Mouse (Mus musculus): Measurements from ENCODE around the gene Hpgds. TPM values are rescaled to one million over a fixed set of nuclear protein-coding genes. Genes with fewer than 3 reads are reported as not detected.

Hpgds gene
- total RNA-seq (2014; fragmentation: Nextera tagmentation) = not detected in 2 replicates
- 0.46 and 0.94 TPM in 2 replicates for total RNA-seq (2017)

DNA sequence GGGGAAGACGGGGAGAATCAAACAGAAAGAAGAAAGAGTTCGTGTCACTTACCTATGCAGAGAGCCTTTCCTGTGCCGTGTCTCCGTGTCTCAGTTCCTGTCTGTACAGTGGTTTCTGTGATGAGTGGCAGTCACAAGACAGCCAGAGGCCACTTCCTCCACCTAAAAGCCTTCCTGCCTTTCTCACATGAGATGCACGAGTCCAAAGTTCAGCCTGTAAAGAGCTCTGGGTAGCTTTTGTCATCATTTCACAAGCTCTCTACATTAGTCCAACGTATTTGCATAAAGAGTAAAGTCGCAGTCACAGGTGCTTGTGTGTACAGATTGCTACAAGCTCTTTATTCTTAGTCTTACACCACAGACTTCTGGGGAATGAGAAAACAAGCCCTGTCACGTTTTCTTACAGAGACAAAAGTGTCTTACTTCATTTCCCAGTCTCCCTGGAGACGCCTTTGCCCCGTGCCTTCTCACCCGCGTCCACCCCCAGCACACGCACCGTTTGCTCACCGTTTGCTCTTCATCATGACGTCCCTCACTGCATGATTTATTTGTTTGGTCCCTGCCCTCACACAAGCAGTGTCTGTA, at the start of gene Hpgds:
Hpgds (minus strand) TSS at position 288 of the 585 bp plus-strand sequence.
- 0 out of 2 replicates have a peak, but pooled peaks have one; percentile 37 for ATAC-seq (replicated peaks; ENCODE audit: low FRiP score, low TSS enrichment, poor library complexity, severe bottlenecking)

GRCm38 (mm10) chr6:65164977-65165376, 20.3 kb upstream of the Hpgds start:
- ATAC-seq (replicated peaks; ENCODE audit: low FRiP score, low TSS enrichment, poor library complexity, severe bottlenecking) = no peak

- ATAC-seq (replicated peaks; ENCODE audit: low FRiP score, low TSS enrichment, poor library complexity, severe bottlenecking) = no peak
Measured at GRCm38 (mm10) chr6:65164137-65164536, 19.4 kb upstream of the Hpgds start.

DNA sequence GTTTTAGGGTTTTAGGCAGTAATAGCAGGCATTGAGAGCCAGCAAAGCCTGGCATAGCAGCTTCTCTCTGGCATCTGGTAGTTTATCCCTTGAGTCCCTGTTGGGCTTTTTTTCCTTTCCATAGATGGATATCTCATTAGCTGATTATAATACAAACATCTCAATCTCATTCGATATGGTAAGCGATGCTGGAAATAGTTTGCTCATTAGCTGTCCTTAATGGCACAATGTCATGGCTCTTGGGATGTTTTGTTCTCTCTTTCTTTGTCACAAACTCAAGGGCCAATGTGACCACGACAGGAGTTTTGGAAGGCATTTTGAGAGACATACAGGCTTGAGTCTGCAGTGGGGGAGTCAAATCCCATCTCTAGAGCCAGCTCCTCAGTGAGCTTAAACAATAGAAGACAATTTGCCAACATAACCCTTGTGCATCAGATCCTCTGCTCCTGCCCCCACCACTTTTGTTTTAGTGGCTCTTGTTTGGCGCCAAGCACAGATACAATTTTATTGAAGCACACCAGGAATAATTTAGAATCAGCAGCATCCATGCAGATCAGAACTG, 14.8 kb upstream of the Hpgds start:
- no peak for ATAC-seq (replicated peaks; ENCODE audit: low FRiP score, low TSS enrichment, poor library complexity, severe bottlenecking)

DNA sequence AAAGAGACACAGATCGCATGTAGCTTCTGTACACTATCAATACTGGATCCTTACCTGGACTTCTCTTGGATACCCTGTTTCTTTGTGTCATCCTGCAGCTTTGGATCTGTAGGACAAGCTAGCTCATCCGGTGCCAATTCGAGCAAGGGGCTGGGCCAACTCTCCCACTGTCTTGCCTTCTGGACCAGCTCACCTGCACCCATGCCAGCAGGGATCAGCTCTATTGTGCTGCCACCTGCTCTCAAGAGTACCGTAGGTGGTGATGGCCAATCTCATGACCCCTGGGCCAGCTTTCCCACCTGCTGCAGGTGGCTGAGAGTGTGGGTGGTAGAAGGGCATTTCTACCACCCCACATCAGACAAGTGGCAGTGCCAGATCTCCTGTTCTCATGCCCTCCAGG, 12.3 kb upstream of the Hpgds start:
- no peak for ATAC-seq (replicated peaks; ENCODE audit: low FRiP score, low TSS enrichment, poor library complexity, severe bottlenecking)

- no peak for ATAC-seq (replicated peaks; ENCODE audit: low FRiP score, low TSS enrichment, poor library complexity, severe bottlenecking)
Measured at GRCm38 (mm10) chr6:65153570-65153969, 8.9 kb upstream of the Hpgds start.

DNA sequence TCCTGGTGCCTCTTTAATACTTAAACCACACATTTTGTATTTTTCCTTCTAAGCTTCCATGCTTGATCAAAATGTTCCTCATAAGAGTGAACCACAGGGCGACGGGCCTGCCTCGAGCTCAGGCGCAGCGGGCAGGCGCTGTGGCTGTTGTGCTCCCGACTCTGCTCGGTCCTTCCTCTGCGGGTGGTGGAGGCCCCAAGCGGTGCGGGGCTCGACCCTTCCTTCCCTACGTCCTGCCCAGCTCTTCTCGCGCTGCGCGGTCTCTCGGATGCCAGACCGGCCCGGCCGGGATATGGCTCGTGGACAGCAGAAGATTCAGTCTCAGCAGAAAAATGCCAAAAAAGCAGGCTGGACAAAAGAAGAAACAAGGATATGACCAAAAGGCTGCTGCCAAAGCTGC, 6.0 kb upstream of the Hpgds start:
- no peak for ATAC-seq (replicated peaks; ENCODE audit: low FRiP score, low TSS enrichment, poor library complexity, severe bottlenecking)

DNA sequence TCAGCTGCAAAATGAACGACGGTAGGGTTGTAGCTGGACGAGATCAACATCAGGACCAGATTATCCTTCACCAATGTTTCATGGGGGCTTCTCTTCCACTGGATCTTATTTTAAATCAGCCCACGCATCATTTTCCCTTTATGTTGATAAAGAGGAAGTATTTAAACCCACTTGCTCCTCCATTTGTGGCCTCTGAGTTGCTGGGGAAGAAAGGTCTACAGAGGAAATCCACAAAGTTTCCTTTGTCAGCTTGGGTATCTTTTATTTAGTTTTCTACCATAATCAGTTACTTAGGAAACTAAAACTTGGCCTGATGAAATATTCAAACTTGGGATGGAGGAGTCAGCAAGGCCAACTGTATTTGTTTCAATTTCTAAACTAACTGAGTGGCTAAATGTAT, 1.7 kb upstream of the Hpgds start:
- ATAC-seq (replicated peaks; ENCODE audit: low FRiP score, low TSS enrichment, poor library complexity, severe bottlenecking) = no peak

- ATAC-seq (replicated peaks; ENCODE audit: low FRiP score, low TSS enrichment, poor library complexity, severe bottlenecking) = no peak
Measured at GRCm38 (mm10) chr6:65142316-65142715, 2.4 kb downstream of the Hpgds start.

- no peak for ATAC-seq (replicated peaks; ENCODE audit: low FRiP score, low TSS enrichment, poor library complexity, severe bottlenecking)
Measured at GRCm38 (mm10) chr6:65140750-65141243, 3.9 kb downstream of the Hpgds start.

DNA sequence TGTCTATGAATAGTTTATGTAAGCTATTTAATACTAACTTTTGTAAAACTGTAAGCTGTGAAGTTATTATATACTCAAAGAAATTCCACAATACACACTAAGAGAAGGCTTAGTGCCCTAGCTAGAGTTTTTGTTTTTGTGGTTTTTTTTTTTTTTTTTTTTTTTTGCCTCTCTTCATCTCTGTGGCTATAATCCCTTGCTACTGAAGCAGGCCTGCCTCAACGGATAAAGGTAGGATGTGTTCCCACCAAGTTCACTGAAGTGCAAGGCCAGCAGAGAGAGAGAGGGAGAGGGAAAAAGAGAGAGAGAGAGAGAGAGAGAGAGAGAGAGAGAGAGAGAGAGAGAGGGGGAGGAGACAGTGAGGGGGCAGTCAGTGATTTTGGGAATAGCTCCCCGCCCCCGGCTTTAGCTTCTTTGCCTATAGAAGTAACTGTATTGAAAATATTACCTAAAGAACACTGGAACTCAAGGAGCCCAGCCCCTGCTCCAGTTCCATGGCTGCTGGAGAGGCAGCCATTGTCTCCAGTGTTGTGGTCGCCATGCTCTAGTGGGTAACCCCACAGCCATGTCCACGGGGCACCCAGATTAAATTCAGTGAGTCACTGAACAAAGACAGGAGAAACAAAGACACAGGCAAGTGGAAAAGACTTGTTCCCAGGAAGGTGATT, 4.5 kb downstream of the Hpgds start:
- ATAC-seq (replicated peaks; ENCODE audit: low FRiP score, low TSS enrichment, poor library complexity, severe bottlenecking) = no peak

DNA sequence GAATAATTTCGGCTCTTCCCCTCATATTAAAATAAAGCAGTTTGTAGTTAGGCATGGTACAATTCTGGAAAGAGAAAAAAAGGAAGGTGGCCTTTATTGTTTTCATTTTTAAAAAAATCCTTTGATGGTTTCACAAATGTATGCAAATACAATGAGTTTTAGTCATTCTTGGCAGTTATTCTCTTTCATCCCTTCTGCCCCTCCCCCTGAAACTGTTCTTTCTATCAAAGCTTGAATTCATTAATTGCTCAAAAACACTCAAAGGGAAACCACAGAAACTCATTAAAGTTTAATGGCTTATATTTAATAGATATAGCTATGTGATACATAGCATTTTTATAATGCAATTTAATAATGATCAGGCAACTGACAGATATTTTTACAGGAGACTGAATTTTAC, 6.5 kb downstream of the Hpgds start:
- no peak for ATAC-seq (replicated peaks; ENCODE audit: low FRiP score, low TSS enrichment, poor library complexity, severe bottlenecking)

DNA sequence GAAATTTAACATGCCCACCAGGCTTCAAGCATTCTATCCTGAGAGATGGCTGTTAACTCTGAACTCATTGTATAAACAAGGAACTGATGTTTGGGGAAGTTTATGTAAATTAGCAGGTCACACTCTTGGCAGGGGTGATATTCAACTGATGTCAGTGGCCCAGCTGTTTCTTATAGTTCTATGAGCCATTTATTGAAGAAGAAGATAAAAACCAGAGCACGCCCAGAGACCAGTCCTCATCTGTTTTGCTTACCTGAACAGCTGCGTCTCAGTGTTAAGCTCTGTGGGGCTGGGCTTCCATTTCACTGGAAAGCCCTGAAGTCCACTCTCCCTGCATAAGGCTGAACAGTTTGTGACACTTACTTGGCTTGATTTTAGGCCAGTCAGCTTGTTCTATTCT, 6.9 kb downstream of the Hpgds start:
- no peak for ATAC-seq (replicated peaks; ENCODE audit: low FRiP score, low TSS enrichment, poor library complexity, severe bottlenecking)

GRCm38 (mm10) chr6:65132376-65132775, 12.3 kb downstream of the Hpgds start:
- ATAC-seq (replicated peaks; ENCODE audit: low FRiP score, low TSS enrichment, poor library complexity, severe bottlenecking) = no peak

DNA sequence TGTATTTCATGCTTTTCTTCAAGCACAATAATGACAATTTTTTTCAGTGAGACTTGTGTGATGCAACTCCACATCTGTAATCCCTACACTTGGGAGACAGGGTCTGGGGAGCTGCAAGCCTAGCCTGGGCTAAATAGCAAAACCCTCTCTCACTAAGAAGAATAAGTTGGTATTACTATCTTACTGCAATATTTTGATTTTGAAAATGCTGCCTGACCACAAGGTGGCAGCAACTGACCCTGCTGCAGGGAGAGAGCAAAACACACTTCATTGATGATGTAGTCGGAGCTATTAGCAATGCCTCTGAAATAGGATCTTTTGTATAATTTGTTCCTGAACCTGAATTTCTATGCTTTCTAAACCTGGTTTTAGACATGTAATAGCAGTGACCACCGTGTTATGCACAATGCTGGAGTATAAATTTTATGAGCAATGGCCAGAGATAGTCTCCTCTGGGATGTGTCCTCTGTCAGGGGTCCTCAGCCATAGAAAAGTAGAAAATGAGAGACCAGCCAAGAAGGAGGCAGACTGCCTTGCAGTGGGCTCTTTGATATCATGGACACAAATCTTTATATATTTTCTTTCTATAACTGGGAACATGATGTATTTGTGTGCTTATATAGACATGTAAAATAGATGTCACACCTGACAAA, 18.5 kb downstream of the Hpgds start:
- peak; percentile 81 for ATAC-seq (replicated peaks; ENCODE audit: low FRiP score, low TSS enrichment, poor library complexity, severe bottlenecking)

GRCm38 (mm10) chr6:65117540-65117939, 27.2 kb downstream of the Hpgds start:
- no peak for ATAC-seq (replicated peaks; ENCODE audit: low FRiP score, low TSS enrichment, poor library complexity, severe bottlenecking)

- no peak for ATAC-seq (replicated peaks; ENCODE audit: low FRiP score, low TSS enrichment, poor library complexity, severe bottlenecking)
Measured at GRCm38 (mm10) chr6:65114902-65115301, 29.8 kb downstream of the Hpgds start.

DNA sequence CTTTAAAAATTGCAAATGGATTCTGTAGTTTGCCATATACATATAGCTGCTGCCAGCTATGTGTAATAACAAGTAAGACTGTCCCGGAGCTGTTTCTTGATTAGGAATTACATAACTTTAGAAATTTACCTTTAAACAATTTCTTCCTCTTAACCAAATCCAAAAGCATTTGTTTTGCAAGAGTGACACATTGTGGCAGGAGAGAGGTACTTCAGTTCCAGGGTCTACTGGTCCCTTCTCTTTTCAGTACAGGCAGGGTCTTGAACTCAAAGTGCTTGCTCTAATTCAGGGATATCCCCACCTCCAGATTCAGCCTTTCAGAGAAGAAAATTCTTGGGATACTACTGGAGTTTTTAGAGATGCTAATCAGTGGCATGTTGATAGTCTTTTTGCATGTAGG, 65.6 kb downstream of the Hpgds start:
- 0 out of 2 replicates have a peak, but pooled peaks have one; percentile 63 for ATAC-seq (replicated peaks; ENCODE audit: low FRiP score, low TSS enrichment, poor library complexity, severe bottlenecking)

GRCm38 (mm10) chr6:65075201-65075600, 69.5 kb downstream of the Hpgds start:
- ATAC-seq (replicated peaks; ENCODE audit: low FRiP score, low TSS enrichment, poor library complexity, severe bottlenecking) = no peak

All from megakaryocyte-erythroid progenitor cell, adult 5-6 weeks (primary cell).